Comparison of ENCODE assay signal across 7 mouse cellular contexts in the genomic region with DNA sequence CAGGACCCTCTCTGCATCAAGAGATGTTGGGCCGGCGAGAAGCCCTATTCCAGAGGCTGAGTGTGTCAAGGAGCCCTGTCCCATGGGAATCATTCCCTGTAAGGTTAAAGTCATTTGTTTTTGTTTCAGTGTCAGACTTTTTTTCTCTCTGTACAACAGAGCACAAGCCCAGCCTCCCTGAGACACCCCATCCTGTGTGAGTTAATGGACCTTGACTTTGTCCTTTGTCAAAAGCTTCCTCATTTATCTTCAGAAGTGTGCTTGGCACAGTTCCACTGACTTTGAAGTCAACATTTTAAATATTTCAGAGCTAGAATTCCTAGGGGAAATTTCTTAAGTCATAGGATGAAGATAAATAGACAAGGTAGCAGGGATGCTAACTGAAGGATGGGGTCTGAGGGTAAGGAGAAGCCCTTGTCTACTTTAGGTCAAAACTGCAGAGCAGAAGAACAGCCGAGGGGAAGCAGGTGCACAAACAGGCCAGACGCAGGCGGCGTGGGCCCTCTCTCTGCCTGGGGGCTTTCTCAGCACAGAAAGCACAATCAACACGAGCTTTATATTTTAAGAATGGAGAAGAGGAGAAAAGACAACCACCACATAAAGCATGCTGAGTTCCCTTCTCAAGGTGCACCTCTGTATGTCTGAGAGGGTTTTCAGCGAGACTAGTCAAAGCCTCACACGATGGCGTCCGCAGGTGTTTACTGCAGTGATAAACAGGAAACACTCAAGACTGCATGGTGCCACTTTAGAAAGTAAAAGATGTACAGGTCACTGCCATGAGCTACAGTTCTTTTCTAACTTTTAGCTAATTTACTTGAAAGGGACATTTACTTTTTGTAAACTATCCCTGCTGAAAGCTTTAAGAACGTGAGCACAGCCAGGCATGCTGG. TPM values are rescaled to one million over a fixed set of nuclear protein-coding genes. Genes with fewer than 3 reads are reported as not detected.
A peak's percentile ranks its signal among the peaks of the same experiment; 100 is the strongest.
DNase-seq lines count a peak whose midpoint lies in the region; ATAC-seq and TF ChIP-seq lines count a peak whose summit lies in the region.

No protein-coding gene starts in this region.

- no peaks in the 10 kb centered on the region for H3K9me3 ChIP-seq in liver, postnatal 0 days (ENCODE audit: low read length)
- no peaks in the 10 kb centered on the region for H3K9me3 ChIP-seq in liver, embryonic 11.5 days (ENCODE audit: control insufficient read depth, low read length)
- no peaks in the 10 kb centered on the region for H3K9me3 ChIP-seq in hindbrain, embryonic 14.5 days (ENCODE audit: control insufficient read depth, low read length)
- H3K9me3 ChIP-seq in stomach, embryonic 16.5 days (replicated peaks; ENCODE audit: control insufficient read depth, low read length), result no peaks in the 10 kb centered on the region

- no peak for TF ChIP-seq CTCF in liver, postnatal 0 days (IDR thresholded peaks at IDR 0.05; ENCODE audit: low read depth)

- H3K36me3 ChIP-seq in liver, postnatal 0 days (replicated peaks; ENCODE audit: insufficient read depth, low read length), result 0 out of 2 replicates have a peak, but pooled peaks cover 3% of the 10 kb centered on the region
- H3K36me3 ChIP-seq in liver, embryonic 11.5 days (ENCODE audit: control insufficient read depth, insufficient read depth, low read length), result no peaks in the 10 kb centered on the region
- no peaks in the 10 kb centered on the region for H3K36me3 ChIP-seq in hindbrain, embryonic 14.5 days (replicated peaks; ENCODE audit: control insufficient read depth, insufficient read depth)
- no peaks in the 10 kb centered on the region for H3K36me3 ChIP-seq in stomach, embryonic 16.5 days (ENCODE audit: control insufficient read depth, insufficient read depth, low read length)

- no peak for DNase-seq in liver, postnatal 0 days
- no peak for DNase-seq in liver, embryonic 11.5 days (ENCODE audit: low spot score)
- DNase-seq in T-cell, adult 2 months (ENCODE audit: low spot score), result peak; percentile 14
- no peak for DNase-seq in hindbrain, embryonic 14.5 days (ENCODE audit: low spot score)
- DNase-seq in cerebellum, adult 9-11 months, result no peak
- no peak for DNase-seq in urinary bladder, postnatal 36 days (ENCODE audit: low spot score in 2 of 2)

- 56% methylated on average over 12 of the region's 12 CpGs for WGBS in liver, postnatal 0 days (ENCODE audit: insufficient replicate concordance)
- 78% methylated on average over 12 of the region's 12 CpGs for WGBS in liver, embryonic 11.5 days
- 45% methylated on average over 12 of the region's 12 CpGs for WGBS in hindbrain, embryonic 14.5 days
- WGBS in stomach, embryonic 16.5 days, result 54% methylated on average over 12 of the region's 12 CpGs

- no peak overlapping the region for H3K4me2 ChIP-seq in liver, postnatal 0 days (ENCODE audit: low read depth, low read length)
- H3K4me2 ChIP-seq in liver, embryonic 11.5 days, result no peak overlapping the region
- H3K4me2 ChIP-seq in hindbrain, embryonic 14.5 days (replicated peaks), result no peak overlapping the region
- H3K4me2 ChIP-seq in stomach, embryonic 16.5 days (ENCODE audit: low read depth, low read length), result no peak overlapping the region

- no peaks in the 10 kb centered on the region for H3K27me3 ChIP-seq in liver, postnatal 0 days (ENCODE audit: insufficient read depth, low read length)
- H3K27me3 ChIP-seq in liver, embryonic 11.5 days (replicated peaks; ENCODE audit: control insufficient read depth, insufficient read depth, low read length), result no peaks in the 10 kb centered on the region
- no peaks in the 10 kb centered on the region for H3K27me3 ChIP-seq in hindbrain, embryonic 14.5 days (ENCODE audit: control insufficient read depth, insufficient read depth, low read length)
- H3K27me3 ChIP-seq in stomach, embryonic 16.5 days (ENCODE audit: control insufficient read depth, insufficient read depth, low read length), result no peaks in the 10 kb centered on the region

- no peak for TF ChIP-seq EP300 in liver, postnatal 0 days (IDR thresholded peaks at IDR 0.05; ENCODE audit: low read depth)

- peak; percentile 31; the same call in 1 of the 2 replicates for ATAC-seq in liver, postnatal 0 days
- ATAC-seq in liver, embryonic 11.5 days (replicated peaks; ENCODE audit: low FRiP score), result no peak
- no peak for ATAC-seq in hindbrain, embryonic 14.5 days (ENCODE audit: low FRiP score)
- no peak for ATAC-seq in stomach, embryonic 16.5 days (ENCODE audit: insufficient read depth, low FRiP score)

- H3K4me1 ChIP-seq in liver, postnatal 0 days (ENCODE audit: insufficient read depth), result peaks cover 49% of the 10 kb centered on the region
- H3K4me1 ChIP-seq in liver, embryonic 11.5 days (replicated peaks; ENCODE audit: control insufficient read depth, insufficient read depth, low read length), result peaks cover 27% of the 10 kb centered on the region
- peaks cover 16% of the 10 kb centered on the region for H3K4me1 ChIP-seq in hindbrain, embryonic 14.5 days (replicated peaks; ENCODE audit: control insufficient read depth, insufficient read depth, low read length)
- H3K4me1 ChIP-seq in stomach, embryonic 16.5 days (ENCODE audit: control insufficient read depth, insufficient read depth, low read length), result peaks cover 57% of the 10 kb centered on the region

- H3K27ac ChIP-seq in liver, postnatal 0 days (ENCODE audit: low read depth), result peak overlapping the region; percentile 76
- H3K27ac ChIP-seq in liver, embryonic 11.5 days (ENCODE audit: low read depth, low read length), result no peak overlapping the region
- H3K27ac ChIP-seq in hindbrain, embryonic 14.5 days, result peak overlapping the region; percentile 21
- H3K27ac ChIP-seq in stomach, embryonic 16.5 days (ENCODE audit: low read length), result peak overlapping the region; percentile 52; the same call in 1 of the 2 replicates

- H3K9ac ChIP-seq in liver, postnatal 0 days (replicated peaks), result no peak overlapping the region
- H3K9ac ChIP-seq in liver, embryonic 11.5 days (ENCODE audit: low read depth, low read length), result no peak overlapping the region
- no peak overlapping the region for H3K9ac ChIP-seq in hindbrain, embryonic 14.5 days
- no peak overlapping the region; the same call in 1 of the 2 replicates for H3K9ac ChIP-seq in stomach, embryonic 16.5 days (ENCODE audit: low read length)

- H3K4me3 ChIP-seq in liver, postnatal 0 days (ENCODE audit: low read depth, low read length), result no peak overlapping the region
- no peak overlapping the region for H3K4me3 ChIP-seq in liver, embryonic 11.5 days (ENCODE audit: low read depth, low read length)
- H3K4me3 ChIP-seq in hindbrain, embryonic 14.5 days (replicated peaks; ENCODE audit: low read length), result no peak overlapping the region
- H3K4me3 ChIP-seq in stomach, embryonic 16.5 days (replicated peaks; ENCODE audit: low read length), result no peak overlapping the region

RNA-seq across cellular contexts. Expression of gene Abhd17c, which starts 32.2 kb away (rescaled TPM):
- polyA plus RNA-seq in liver, postnatal 0 days (2015; fragmentation: Nextera tagmentation; extraction: Ambion mirVana), result 36.4 and 37.9 TPM in 2 replicates
- 41.3 and 45.7 TPM in 2 replicates for polyA plus RNA-seq in liver, embryonic 11.5 days (2014; fragmentation: Nextera tagmentation; extraction: Ambion mirVana)
- polyA plus RNA-seq in hindbrain, embryonic 14.5 days (2014; fragmentation: Nextera tagmentation; extraction: Ambion mirVana), result 63.0 and 63.6 TPM in 2 replicates
- 7.4 and 8.9 TPM in 2 replicates for polyA plus RNA-seq in stomach, embryonic 16.5 days (2015; fragmentation: Nextera tagmentation; extraction: Ambion mirVana)

RNA-seq across cellular contexts. Expression of gene Cemip, which starts 33.2 kb away (rescaled TPM):
- polyA plus RNA-seq in liver, postnatal 0 days (2015; fragmentation: Nextera tagmentation; extraction: Ambion mirVana), result not detected in 2 replicates
- polyA plus RNA-seq in liver, embryonic 11.5 days (2014; fragmentation: Nextera tagmentation; extraction: Ambion mirVana), result 0.14 and 0.15 TPM in 2 replicates
- 0.67 and 0.70 TPM in 2 replicates for polyA plus RNA-seq in hindbrain, embryonic 14.5 days (2014; fragmentation: Nextera tagmentation; extraction: Ambion mirVana)
- polyA plus RNA-seq in stomach, embryonic 16.5 days (2015; fragmentation: Nextera tagmentation; extraction: Ambion mirVana), result 0.50 and 0.59 TPM in 2 replicates
